Mouse (Mus musculus): Measurements from ENCODE around the gene Rps18. TPM values are rescaled to one million over a fixed set of nuclear protein-coding genes. Genes with fewer than 3 reads are reported as not detected.

Rps18 gene
- polyA plus RNA-seq, 1 experiment from 2014 or later = 1,803 TPM

GRCm38 (mm10) chr17:33965082-33965845 is 9.5 kb upstream of the Rps18 start:
- Histone ChIP-seq H3K9ac (no peak overlapping the region), H3K9me3 (no peaks in the 10 kb centered on the region), H3K27me3 (replicated peaks) (no peaks in the 10 kb centered on the region), H3K36me3 (peaks cover 22% of the 10 kb centered on the region), H3K4me1 (no peaks in the 10 kb centered on the region), H3K27ac (no peak overlapping the region), H3K4me2 (no peak overlapping the region), H3K4me3 (replicated peaks) (no peak overlapping the region)
- no peak for ATAC-seq (ENCODE audit: insufficient read depth, low FRiP score, low read depth)
- 91% methylated on average over 17 of the region's 17 CpGs for WGBS

GRCm38 (mm10) chr17:33962876-33963275 is 7.1 kb upstream of the Rps18 start:
- WGBS = 93% methylated on average over 7 of the region's 7 CpGs
- no peak overlapping the region for H3K9ac ChIP-seq
- no peak overlapping the region for H3K4me2 ChIP-seq
- H3K27me3 ChIP-seq (replicated peaks) = no peaks in the 10 kb centered on the region
- H3K4me1 ChIP-seq = no peaks in the 10 kb centered on the region
- no peak overlapping the region for H3K27ac ChIP-seq
- H3K4me3 ChIP-seq (replicated peaks) = no peak overlapping the region
- no peaks in the 10 kb centered on the region for H3K9me3 ChIP-seq
- H3K36me3 ChIP-seq = peaks cover 36% of the 10 kb centered on the region
- no peak for ATAC-seq (ENCODE audit: insufficient read depth, low FRiP score, low read depth)

GRCm38 (mm10) chr17:33959948-33960347 is 4.1 kb upstream of the Rps18 start:
- H3K4me3 ChIP-seq (replicated peaks) = no peak overlapping the region
- 88% methylated on average over 15 of the region's 15 CpGs for WGBS
- peaks cover 29% of the 10 kb centered on the region for H3K36me3 ChIP-seq
- no peak overlapping the region for H3K4me2 ChIP-seq
- peaks cover 4% of the 10 kb centered on the region; the same call in 1 of the 2 replicates for H3K4me1 ChIP-seq
- no peaks in the 10 kb centered on the region for H3K27me3 ChIP-seq (replicated peaks)
- no peaks in the 10 kb centered on the region for H3K9me3 ChIP-seq
- no peak overlapping the region for H3K27ac ChIP-seq
- H3K9ac ChIP-seq = no peak overlapping the region
- ATAC-seq (ENCODE audit: insufficient read depth, low FRiP score, low read depth) = no peak

GRCm38 (mm10) chr17:33959135-33959534 is 3.3 kb upstream of the Rps18 start:
- no peak for ATAC-seq (ENCODE audit: insufficient read depth, low FRiP score, low read depth)
- no peak overlapping the region for H3K4me3 ChIP-seq (replicated peaks)
- H3K9me3 ChIP-seq = no peaks in the 10 kb centered on the region
- peaks cover 29% of the 10 kb centered on the region for H3K36me3 ChIP-seq
- H3K27me3 ChIP-seq (replicated peaks) = no peaks in the 10 kb centered on the region
- H3K4me1 ChIP-seq = peaks cover 8% of the 10 kb centered on the region
- H3K9ac ChIP-seq = no peak overlapping the region
- H3K27ac ChIP-seq = no peak overlapping the region
- no peak overlapping the region for H3K4me2 ChIP-seq
- 95% methylated on average over 13 of the region's 13 CpGs for WGBS

- no peak for ATAC-seq (ENCODE audit: insufficient read depth, low FRiP score, low read depth)
- H3K27ac ChIP-seq = no peak overlapping the region
- no peaks in the 10 kb centered on the region for H3K27me3 ChIP-seq (replicated peaks)
- no peaks in the 10 kb centered on the region for H3K9me3 ChIP-seq
- H3K4me1 ChIP-seq = peaks cover 15% of the 10 kb centered on the region
- no peak overlapping the region for H3K4me2 ChIP-seq
- H3K36me3 ChIP-seq = peaks cover 24% of the 10 kb centered on the region
- no peak overlapping the region for H3K4me3 ChIP-seq (replicated peaks)
- WGBS = 92% methylated on average over 11 of the region's 11 CpGs
- no peak overlapping the region for H3K9ac ChIP-seq
Observed at GRCm38 (mm10) chr17:33958451-33958850, 2.6 kb upstream of the Rps18 start.

GRCm38 (mm10) chr17:33957493-33957892 is 1.7 kb upstream of the Rps18 start:
- Histone ChIP-seq H3K4me2 (no peak overlapping the region), H3K4me3 (replicated peaks) (no peak overlapping the region), H3K4me1 (peaks cover 25% of the 10 kb centered on the region), H3K27ac (no peak overlapping the region), H3K9me3 (no peaks in the 10 kb centered on the region), H3K36me3 (peaks cover 24% of the 10 kb centered on the region), H3K9ac (no peak overlapping the region), H3K27me3 (replicated peaks) (no peaks in the 10 kb centered on the region)
- WGBS = 81% methylated on average over 6 of the region's 6 CpGs
- no peak for ATAC-seq (ENCODE audit: insufficient read depth, low FRiP score, low read depth)

DNA sequence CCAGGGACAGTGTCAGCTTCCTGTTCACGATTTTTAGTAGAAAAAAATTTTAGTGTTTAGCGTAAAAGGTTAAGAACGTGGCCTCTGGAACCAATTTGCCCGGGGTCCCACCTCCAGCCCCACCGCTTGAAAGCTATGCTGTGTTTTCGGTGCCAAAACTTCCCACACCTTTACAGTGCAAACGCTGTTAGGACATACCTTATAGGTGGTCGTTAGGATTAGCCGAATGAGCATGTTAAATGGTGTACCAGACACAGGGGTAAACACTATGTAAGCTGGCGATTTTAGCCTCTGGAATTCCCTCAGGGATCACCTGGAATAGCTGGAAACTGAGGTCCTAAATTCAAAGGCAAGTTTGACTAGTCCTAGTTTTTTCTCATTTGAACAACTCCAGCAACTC is 535 bp upstream of the Rps18 start:
- Histone ChIP-seq H3K4me1 (peaks cover 34% of the 10 kb centered on the region), H3K27ac (peak overlapping the region; percentile 90), H3K27me3 (replicated peaks) (no peaks in the 10 kb centered on the region), H3K9me3 (no peaks in the 10 kb centered on the region), H3K9ac (peak overlapping the region; percentile 76), H3K4me3 (replicated peaks) (peak overlapping the region; percentile 94), H3K4me2 (peak overlapping the region; percentile 75), H3K36me3 (peaks cover 25% of the 10 kb centered on the region)
- ATAC-seq (ENCODE audit: insufficient read depth, low FRiP score, low read depth) = no peak
- WGBS = 5% methylated on average over 10 of the region's 10 CpGs

DNA sequence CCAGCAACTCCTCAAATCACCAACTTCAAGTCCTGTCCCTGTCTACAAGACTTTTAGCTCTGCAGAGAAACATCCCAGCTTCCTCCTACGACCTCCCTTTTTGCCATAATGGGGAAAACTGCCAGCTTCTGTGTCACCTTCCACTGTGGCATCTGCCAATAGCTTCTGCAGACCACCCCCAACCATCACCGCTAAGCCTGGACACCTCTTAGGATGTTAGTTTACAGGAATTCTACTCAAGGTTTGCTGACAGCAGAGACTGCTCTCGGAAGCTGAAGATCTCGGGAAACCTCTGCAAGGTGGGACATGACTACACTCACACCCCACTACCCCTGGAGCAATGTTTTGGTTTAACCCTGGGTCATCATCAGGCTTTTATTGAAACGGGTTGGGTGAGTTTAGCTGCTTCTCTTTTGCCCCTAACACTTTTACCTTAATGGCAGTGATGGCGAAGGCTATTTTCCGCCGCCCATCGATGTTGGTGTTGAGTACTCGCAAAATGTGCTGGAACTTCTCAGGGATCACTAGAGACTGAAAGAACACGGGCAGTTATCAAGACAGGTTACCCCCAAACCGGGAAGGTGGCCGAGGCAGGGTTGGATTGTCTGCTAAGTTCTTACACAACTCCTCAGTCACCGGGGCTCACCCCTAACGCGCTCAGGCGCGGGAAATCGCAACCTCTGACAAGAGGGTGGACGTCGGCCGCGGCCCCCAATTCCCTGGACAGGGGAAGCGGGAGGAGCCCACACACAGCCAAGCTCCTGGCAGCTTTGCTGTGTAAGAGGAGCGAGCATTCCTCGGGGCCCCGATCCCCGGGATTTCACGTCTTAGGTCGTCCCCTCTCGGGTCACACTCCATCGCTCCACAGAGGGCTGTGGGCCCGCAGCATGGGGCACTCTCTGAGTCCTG is 901 bp downstream of the Rps18 start:
- no peaks in the 10 kb centered on the region for H3K27me3 ChIP-seq (replicated peaks)
- H3K4me1 ChIP-seq = peaks cover 48% of the 10 kb centered on the region
- WGBS = under 1% methylated on average over 33 of the region's 33 CpGs
- H3K4me3 ChIP-seq (replicated peaks) = peak overlapping the region; percentile 94
- peak overlapping the region; percentile 75 for H3K4me2 ChIP-seq
- peaks cover 19% of the 10 kb centered on the region for H3K36me3 ChIP-seq
- H3K27ac ChIP-seq = peak overlapping the region; percentile 93
- ATAC-seq (ENCODE audit: insufficient read depth, low FRiP score, low read depth) = peak; percentile 3; the same call in 1 of the 2 replicates
- peak overlapping the region; percentile 100 for H3K9ac ChIP-seq
- H3K9me3 ChIP-seq = no peaks in the 10 kb centered on the region

DNA sequence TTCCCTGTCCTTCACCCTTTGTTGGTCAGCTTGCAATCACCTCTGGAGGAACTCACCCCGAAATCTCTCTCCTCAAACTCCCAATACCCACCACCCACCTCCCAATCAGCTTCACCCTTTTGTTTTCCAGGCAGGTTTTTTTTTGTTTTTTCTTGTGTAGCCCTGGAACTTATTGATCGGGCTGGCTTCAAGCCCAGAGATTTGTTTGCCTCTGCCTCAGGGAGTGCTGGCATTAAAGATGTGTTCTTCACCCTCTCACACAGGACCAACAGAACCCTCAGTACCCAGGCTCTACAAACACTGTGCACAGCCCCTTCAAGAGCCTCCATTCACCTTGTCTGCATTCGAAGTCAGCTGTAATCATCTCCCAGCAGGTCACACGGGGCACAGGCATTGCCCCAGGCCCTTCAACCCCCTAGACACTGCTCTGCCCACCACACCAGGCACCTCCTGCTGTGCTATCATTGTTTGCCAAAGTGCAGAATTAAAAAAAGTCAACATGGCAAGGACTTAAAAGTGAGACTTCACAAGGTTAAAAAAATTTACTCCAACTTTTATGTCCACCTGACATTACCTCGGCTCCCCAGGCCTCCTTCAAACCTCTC is 1.7 kb downstream of the Rps18 start:
- H3K4me2 ChIP-seq = peak overlapping the region; percentile 75
- H3K9me3 ChIP-seq = no peaks in the 10 kb centered on the region
- peaks cover 48% of the 10 kb centered on the region for H3K4me1 ChIP-seq
- peak overlapping the region; percentile 93; the same call in 1 of the 2 replicates for H3K27ac ChIP-seq
- H3K27me3 ChIP-seq (replicated peaks) = no peaks in the 10 kb centered on the region
- peak overlapping the region; percentile 94 for H3K4me3 ChIP-seq (replicated peaks)
- ATAC-seq (ENCODE audit: insufficient read depth, low FRiP score, low read depth) = no peak
- WGBS = 28% methylated on average over 5 of the region's 5 CpGs
- H3K9ac ChIP-seq = peak overlapping the region; percentile 100
- peaks cover 13% of the 10 kb centered on the region for H3K36me3 ChIP-seq

GRCm38 (mm10) chr17:33953310-33953709 is 2.5 kb downstream of the Rps18 start:
- Histone ChIP-seq H3K27ac (0 out of 2 replicates have a peak overlapping the region, but pooled peaks have one; percentile 21), H3K9me3 (no peaks in the 10 kb centered on the region), H3K4me1 (peaks cover 48% of the 10 kb centered on the region), H3K4me2 (peak overlapping the region; percentile 75), H3K4me3 (replicated peaks) (peak overlapping the region; percentile 13; the same call in 1 of the 2 replicates), H3K36me3 (peaks cover 12% of the 10 kb centered on the region), H3K9ac (no peak overlapping the region), H3K27me3 (replicated peaks) (no peaks in the 10 kb centered on the region)
- WGBS = 68% methylated on average over 3 of the region's 3 CpGs
- ATAC-seq (ENCODE audit: insufficient read depth, low FRiP score, low read depth) = no peak

DNA sequence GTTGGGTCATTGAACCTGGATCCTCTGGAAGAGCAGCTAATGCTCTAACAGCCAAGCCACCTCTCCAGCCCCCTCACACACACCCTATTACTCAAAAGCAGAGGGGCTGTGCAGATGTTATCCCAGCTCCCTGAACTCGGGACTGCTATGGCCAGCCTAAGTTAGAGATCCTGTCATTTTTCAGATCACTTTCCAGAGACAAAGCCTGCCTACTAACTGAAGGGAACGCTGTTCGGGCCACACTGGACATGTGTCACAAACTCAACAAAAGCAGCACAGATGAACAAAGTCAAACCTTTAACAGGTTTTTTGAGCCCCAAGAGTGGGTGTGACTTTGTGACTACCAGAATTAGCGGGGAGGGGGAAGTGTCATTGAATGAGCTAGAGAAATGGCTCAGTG is 2.9 kb downstream of the Rps18 start:
- Histone ChIP-seq H3K27ac (0 out of 2 replicates have a peak overlapping the region, but pooled peaks have one; percentile 21), H3K9ac (no peak overlapping the region), H3K36me3 (peaks cover 12% of the 10 kb centered on the region), H3K4me2 (peak overlapping the region; percentile 75), H3K4me1 (peaks cover 48% of the 10 kb centered on the region), H3K4me3 (replicated peaks) (peak overlapping the region; percentile 13; the same call in 1 of the 2 replicates), H3K27me3 (replicated peaks) (no peaks in the 10 kb centered on the region), H3K9me3 (no peaks in the 10 kb centered on the region)
- WGBS = 75% methylated on average over 4 of the region's 4 CpGs
- no peak for ATAC-seq (ENCODE audit: insufficient read depth, low FRiP score, low read depth)

Data from stomach, embryonic 15.5 days (tissue).